Mouse (Mus musculus) adrenal gland, adult 18-20 months (tissue): ENCODE measurements at regions not wholly inside any gene's neighbourhood (a gene's known extent, or its start where the extent isn't known, plus 50 kb on each side); places are given as distances from the start of the nearest gene placed in this dataset.

Experiments
- DNase-seq, 2 experiments: peaks; one replicate each; pipeline ENCODE4 v3.0.0; 2021 to 2022; ENCODE audit warnings: low spot score in 2 of 2

DNA sequence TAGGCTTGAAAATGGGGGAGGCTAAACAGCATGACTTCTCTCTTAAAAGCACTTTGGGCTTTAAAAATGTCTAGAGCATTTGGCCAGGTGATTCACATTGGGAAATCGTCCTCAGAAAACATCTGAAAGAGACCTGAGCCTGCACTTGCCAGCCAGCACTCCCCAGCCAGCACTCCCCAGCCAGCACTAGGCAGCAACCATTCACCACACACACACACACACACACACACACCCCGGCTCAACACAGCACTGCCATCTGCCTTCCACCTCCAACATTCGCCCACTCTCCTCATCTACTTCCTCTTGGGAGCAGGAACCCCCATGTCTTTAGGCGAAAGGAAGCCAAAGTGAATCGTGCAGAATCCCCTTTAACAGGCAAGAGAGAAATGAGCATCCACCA lies 85.4 kb downstream of the Atp23 start:
- DNase-seq: no peak

- no peak for DNase-seq
Observed at GRCm38 (mm10) chr10:126814968-126815367, 86.2 kb downstream of the Atp23 start.

- no peak for DNase-seq
Observed at GRCm38 (mm10) chr10:126813051-126813593, 88.0 kb downstream of the Atp23 start.

DNA sequence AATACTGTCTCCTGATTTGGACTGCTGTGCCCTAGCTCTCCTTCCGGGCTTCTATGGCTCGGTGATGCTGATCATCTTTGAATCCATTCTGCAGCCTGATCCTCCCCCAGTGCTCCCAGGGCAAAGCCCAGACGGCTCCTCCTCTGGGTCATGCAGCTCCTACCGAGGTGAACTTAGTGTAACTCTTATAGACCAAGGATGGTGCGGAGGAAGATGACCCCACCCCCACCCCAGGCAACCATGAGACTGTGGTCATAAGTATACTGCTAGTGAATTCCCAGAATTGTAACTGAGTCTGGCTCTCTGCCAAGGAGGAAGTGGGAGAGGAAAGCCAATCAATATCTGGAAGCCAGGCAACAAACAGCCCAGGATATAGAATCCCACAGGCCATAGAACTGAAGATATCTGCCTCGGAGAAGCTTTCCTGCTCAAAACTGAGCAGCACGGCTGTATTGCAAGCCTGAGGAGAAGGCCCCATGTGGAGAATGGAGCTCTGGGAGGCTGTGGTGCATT lies 88.9 kb downstream of the Atp23 start:
- DNase-seq: no peak

- no peak for DNase-seq
Observed at GRCm38 (mm10) chr10:126810346-126811095, 90.6 kb downstream of the Atp23 start.

GRCm38 (mm10) chr10:126809587-126809986 lies 91.6 kb downstream of the Atp23 start:
- DNase-seq: no peak

- DNase-seq: no peak
Observed at GRCm38 (mm10) chr10:126806881-126807280, 94.3 kb downstream of the Atp23 start.

DNA sequence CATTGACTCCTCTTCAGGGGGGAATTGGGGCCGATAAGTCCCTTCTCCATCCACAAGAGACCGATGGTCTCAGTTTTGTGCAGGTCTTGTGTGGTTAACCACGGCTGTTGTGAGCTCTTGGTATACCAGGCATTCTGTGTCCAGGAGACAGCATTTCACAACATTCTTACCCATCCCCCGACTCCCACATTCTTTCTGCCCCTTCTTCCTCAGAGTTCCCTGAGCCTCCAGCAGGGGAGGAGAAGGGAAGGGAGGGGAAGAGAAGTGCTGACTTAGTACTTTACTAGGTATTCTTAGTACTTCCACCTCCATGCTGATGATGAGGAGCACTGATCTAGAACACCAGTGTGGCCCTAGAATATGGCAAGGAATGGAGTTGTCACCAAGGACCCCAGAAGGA lies 98.4 kb downstream of the Atp23 start:
- no peak for DNase-seq

DNA sequence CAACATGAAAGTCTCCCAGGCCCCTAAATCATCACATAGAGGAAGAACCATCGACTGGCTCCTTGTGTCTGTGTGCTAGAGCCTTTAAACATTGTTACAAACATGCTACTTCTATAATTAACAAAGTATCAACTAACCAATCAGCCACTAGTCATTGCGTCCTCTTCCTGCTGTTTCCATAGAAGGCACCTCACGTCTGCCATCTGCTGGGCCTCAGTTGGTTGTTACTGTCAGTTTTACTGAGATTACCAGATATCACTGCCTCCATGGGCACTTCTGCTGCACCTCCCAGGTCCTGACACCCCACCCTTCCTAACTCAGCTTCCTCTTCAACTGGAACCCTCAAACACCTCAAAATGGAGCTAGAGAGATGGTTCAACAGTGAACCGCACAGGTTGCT lies 101.8 kb downstream of the Atp23 start:
- DNase-seq: no peak

DNA sequence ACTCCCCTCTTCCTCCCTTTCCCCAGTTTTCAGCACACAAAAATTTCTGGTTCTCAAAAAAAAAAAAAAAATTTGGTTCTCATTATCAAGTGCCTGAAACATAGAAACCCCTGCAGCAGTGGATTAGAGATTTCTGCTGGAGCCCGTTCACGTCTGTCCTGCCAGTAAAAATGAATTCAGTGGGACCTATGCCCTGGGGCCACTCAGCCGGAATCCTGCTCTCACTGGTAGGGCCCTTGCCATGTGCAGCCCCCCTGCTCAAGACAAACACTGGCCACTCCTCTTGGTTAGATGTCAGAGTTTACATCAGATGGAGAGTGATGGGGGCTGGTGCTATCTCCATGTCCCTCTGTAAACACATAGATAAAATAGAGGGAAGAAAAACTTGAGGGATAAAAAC lies 108.0 kb downstream of the Atp23 start:
- no peak for DNase-seq

- DNase-seq: no peak
Observed at GRCm38 (mm10) chr10:126792371-126792835, 108.8 kb downstream of the Atp23 start.

DNA sequence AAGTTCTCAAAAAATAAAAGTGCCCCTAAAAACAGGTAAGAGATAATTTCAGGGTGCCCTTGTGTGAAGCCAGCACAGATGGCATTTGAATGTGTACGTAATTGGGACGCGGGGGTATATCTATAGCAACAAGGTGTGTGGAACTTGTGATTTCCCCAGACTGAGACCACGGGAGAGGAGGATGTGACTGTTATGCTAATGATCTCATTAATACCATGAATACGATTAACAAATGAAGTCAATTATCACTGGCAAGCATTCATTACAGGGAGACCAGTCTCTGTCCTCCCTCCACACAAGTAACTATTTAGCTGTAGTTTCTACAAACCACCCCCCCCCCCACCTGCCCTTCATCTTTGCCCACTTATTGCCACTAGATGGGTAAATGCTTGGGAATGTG lies 112.9 kb downstream of the Atp23 start:
- DNase-seq: no peak

GRCm38 (mm10) chr10:126783161-126783560 lies 118.0 kb downstream of the Atp23 start:
- no peak for DNase-seq

DNA sequence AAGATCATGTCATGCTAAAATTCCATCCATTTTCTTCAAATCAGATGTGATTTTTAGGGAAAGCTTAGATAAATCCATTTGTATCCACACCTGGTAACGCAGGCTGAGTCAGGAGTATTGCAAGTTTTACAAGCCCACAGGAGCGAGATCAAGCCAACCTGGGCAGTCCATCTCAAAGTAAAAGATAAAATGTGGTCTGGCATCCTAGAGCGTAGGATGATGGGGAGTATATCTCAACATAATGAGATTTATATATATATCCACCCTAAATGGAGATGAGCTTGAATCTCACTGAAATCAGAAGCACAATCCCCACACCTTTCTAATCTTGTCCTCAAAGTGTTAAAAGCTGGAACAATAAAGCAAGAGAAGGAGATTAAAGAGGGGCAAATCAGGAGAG lies 124.6 kb downstream of the Atp23 start:
- no peak for DNase-seq

DNA sequence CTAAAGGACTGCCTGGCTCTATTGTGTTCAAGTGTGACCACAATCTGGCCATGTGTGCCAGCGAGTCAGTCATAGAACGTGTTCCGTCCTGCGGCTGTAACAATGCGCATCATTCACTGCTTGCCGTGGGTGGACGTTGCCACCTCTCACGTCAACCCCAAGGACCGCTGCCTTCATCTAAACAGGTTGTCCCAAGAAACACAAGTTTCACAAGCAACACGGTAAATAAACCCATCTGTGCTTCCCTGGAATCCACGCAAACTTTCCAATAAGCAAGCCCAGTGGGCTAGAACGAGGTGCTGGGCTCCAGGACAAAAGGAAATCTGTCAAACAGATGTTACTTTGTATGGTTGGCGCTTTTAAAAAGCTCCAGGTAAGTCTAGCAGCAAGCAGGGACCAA lies 125.2 kb downstream of the Atp23 start:
- DNase-seq: no peak

- DNase-seq: no peak
Observed at GRCm38 (mm10) chr10:126770446-126771020, 130.6 kb downstream of the Atp23 start.

GRCm38 (mm10) chr10:126765648-126766047 lies 135.5 kb downstream of the Atp23 start:
- DNase-seq: no peak

GRCm38 (mm10) chr10:126764740-126765139 lies 136.4 kb downstream of the Atp23 start:
- no peak for DNase-seq

GRCm38 (mm10) chr10:126763976-126764375 lies 137.2 kb downstream of the Atp23 start:
- DNase-seq: no peak

- no peak for DNase-seq
Observed at GRCm38 (mm10) chr10:126758682-126759081, 142.5 kb downstream of the Atp23 start.

DNA sequence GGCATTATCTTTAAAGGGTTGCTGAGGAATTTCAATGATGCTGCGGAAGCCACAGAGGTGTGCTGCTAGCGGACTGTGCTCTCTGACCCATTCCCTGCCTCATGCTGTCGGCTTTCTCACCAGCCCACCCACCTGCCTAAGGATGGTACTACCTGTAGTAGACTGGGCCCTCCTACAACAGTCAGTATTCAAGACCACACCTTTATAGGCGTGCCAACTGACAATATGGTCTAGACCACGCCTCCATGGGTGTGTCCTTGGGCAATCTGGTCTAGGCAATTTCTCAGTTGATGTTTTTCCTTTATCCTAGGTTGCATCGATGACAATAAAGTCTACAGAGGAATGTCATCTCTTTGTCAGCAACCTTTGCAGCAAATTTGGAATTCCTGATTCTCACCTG lies 148.0 kb downstream of the Atp23 start:
- no peak for DNase-seq

- peak in 1 of 2 experiments; percentile 8 for DNase-seq
Observed at GRCm38 (mm10) chr10:126752699-126753098, 148.5 kb downstream of the Atp23 start.
